Mouse (Mus musculus): Measurements from ENCODE around the gene Tmprss12.
"Not testable (repeated sequence)": the region's sequence is repeated elsewhere in the genome, so short reads cannot be mapped to it uniquely, and the experiment has no call there.

The Tmprss12 gene

GRCm38 (mm10) chr15:100324021-100324591 is 43.5 kb downstream of the Tmprss12 start:
- no peak for DNase-seq (ENCODE audit: low spot score)

GRCm38 (mm10) chr15:100325235-100325634 is 44.6 kb downstream of the Tmprss12 start:
- DNase-seq (ENCODE audit: low spot score): no peak

- DNase-seq (ENCODE audit: low spot score): not testable (repeated sequence)
Observed at GRCm38 (mm10) chr15:100328089-100328488, 47.5 kb downstream of the Tmprss12 start.

- not testable (repeated sequence) for DNase-seq (ENCODE audit: low spot score)
Observed at GRCm38 (mm10) chr15:100329336-100329735, 48.7 kb downstream of the Tmprss12 start.

- no peak for DNase-seq (ENCODE audit: low spot score)
Observed at GRCm38 (mm10) chr15:100330739-100331138, 50.1 kb downstream of the Tmprss12 start.

- peak; percentile 19 for DNase-seq (ENCODE audit: low spot score)
Observed at GRCm38 (mm10) chr15:100332077-100332961, 51.7 kb downstream of the Tmprss12 start.

GRCm38 (mm10) chr15:100334629-100335028 is 54.0 kb downstream of the Tmprss12 start, which contains the start of gene Mettl7a3:
TSS of gene Mettl7a3 (plus strand) at chr15:100334929.
- no peak for DNase-seq (ENCODE audit: low spot score)

GRCm38 (mm10) chr15:100337328-100337727 is 56.7 kb downstream of the Tmprss12 start:
- DNase-seq (ENCODE audit: low spot score): not testable (repeated sequence)

GRCm38 (mm10) chr15:100337847-100338246 is 57.2 kb downstream of the Tmprss12 start:
- peak; percentile 64 for DNase-seq (ENCODE audit: low spot score)

GRCm38 (mm10) chr15:100341314-100341980 is 60.8 kb downstream of the Tmprss12 start:
- not testable (repeated sequence) for DNase-seq (ENCODE audit: low spot score)

Data from layer of hippocampus, adult 11-12 months (tissue).